Mouse (Mus musculus): Measurements from ENCODE around the gene Zfp740. TPM values are rescaled to one million over a fixed set of nuclear protein-coding genes. Genes with fewer than 3 reads are reported as not detected.

The Zfp740 gene
- total RNA-seq, 2 experiments from 2014 or later = 131 to 134 TPM

GRCm38 (mm10) chr15:102192271-102192812, 10.7 kb upstream of the Zfp740 start:
- DNase-seq (ENCODE audit: low spot score in 2 of 2) = no peak

GRCm38 (mm10) chr15:102192820-102193386, 10.1 kb upstream of the Zfp740 start:
- no peak for DNase-seq (ENCODE audit: low spot score in 2 of 2)

DNA sequence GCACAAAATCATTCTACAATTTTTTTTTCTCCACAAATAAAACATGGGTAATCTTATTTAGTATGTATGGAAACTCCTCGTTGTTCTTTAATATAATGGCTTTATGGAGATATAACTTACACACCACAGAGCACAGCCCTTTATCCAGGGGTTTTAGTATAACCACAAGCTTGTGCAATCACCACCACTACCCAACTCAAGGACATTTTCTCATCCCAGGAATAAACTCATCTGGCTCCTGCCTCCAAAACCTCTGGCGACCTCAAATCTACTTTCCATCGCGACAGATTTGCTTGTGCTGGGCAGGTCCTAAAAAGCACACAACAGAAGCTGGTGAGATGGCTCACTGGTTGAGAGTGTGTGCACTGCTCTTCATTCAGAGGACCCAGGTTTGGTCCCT, 9.4 kb upstream of the Zfp740 start:
- no peak for DNase-seq (ENCODE audit: low spot score in 2 of 2)

GRCm38 (mm10) chr15:102194439-102194838, 8.6 kb upstream of the Zfp740 start:
- no peak for DNase-seq (ENCODE audit: low spot score in 2 of 2)

DNA sequence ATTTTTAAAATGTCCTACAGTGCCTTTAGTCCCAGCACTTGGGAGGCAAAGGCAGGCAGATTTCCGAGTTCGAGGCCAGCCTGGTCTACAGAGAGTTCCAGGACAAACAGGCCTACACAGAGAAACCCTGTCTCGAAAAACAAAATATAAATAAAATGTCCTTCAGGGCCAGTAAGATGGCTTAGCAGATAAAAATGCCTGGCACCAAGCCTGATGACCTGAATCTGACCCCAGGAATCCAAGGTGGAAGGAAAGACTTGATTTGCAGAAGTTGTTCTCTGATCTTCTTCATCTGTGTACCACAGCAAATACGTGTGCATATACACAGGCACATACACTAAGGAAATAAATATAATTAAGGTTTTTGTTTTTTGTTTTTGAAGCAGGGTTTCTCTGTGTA, 7.7 kb upstream of the Zfp740 start:
- no peak for DNase-seq (ENCODE audit: low spot score in 2 of 2)

- no peak for DNase-seq (ENCODE audit: low spot score in 2 of 2)
Observed at GRCm38 (mm10) chr15:102198841-102199240, 4.2 kb upstream of the Zfp740 start.

DNA sequence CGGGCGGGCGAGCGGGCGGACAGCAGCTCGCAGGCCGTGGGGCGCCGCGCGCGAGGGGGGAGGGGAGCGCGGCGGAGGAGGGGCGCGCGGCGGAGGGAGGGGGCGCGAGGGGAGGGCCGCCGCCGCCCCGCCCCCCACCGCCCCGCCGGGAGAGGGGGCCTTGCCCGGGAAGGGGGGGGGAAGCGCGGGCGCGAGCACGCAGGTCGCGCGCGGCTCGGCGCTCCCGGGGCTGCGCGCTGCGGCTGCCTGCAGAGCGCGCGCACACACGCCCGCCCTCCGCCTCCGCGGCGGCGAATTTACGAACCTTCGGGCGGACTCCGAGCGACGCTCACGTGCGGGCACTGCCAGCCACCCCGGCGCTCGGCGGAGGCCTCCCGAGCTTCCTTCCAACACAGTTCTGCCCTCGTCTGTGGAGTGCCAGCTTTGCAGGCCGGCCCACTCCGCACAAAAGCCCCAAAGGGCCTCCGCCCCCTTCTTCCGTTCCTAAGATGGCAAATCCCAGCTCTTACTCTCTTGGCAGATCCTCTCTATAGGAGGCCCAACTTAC, 859 bp downstream of the Zfp740 start:
- DNase-seq (ENCODE audit: low spot score in 2 of 2) = peak; percentile 35 to 44

DNA sequence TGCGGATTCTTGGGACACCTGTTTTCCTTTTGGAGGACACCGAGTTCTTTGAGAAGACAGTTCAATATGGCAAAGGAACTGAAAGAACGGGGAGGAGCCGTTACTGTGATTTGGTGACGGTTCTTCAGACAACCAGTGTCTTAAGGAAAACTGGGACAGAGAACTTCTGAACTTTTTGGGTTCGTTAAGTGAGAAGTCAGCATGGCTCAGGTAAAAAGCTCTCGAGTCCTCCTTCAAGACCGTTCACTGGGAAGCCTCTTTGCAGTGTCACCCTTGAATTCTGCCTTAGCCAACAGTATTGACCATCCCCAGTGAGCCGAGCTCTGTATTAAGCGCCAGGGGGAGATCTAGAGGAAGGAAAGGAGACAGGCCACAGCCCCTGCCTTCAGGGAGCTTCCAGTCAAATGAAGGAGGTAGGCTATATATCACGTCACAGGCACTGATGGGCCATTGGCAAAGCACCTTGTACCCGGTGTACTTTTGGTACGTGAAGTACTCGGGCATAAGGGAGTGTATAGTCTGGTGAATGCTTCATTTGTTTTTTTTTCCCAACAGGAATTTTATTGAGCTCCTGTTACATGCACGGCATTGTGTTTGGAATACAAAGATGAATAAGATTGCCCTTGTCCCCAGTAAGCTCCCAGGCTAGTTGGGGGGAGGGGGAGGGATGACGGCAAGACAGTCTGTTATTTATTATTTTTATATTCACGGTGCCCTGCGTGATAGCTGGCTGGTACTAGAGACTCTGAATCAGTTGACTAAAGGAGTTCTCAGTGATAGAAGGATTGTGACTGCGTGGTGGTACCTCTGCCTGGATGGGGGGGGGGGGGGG, 1.8 kb downstream of the Zfp740 start, which contains the start of gene Csad:
Gene Csad (minus strand): TSS at position 51 of the 832 bp plus-strand sequence.
- DNase-seq (ENCODE audit: low spot score in 2 of 2) = no peak

- no peak for DNase-seq (ENCODE audit: low spot score in 2 of 2)
Observed at GRCm38 (mm10) chr15:102205779-102206178, 2.7 kb downstream of the Zfp740 start.

GRCm38 (mm10) chr15:102207351-102207750, 4.3 kb downstream of the Zfp740 start:
- no peak for DNase-seq (ENCODE audit: low spot score in 2 of 2)

GRCm38 (mm10) chr15:102208092-102208561, 5.1 kb downstream of the Zfp740 start:
- no peak for DNase-seq (ENCODE audit: low spot score in 2 of 2)

GRCm38 (mm10) chr15:102209114-102209513, 6.1 kb downstream of the Zfp740 start:
- DNase-seq (ENCODE audit: low spot score in 2 of 2) = no peak

- DNase-seq (ENCODE audit: low spot score in 2 of 2) = no peak
Observed at GRCm38 (mm10) chr15:102210816-102211215, 7.8 kb downstream of the Zfp740 start.

GRCm38 (mm10) chr15:102211895-102212294, 8.8 kb downstream of the Zfp740 start:
- no peak for DNase-seq (ENCODE audit: low spot score in 2 of 2)

DNA sequence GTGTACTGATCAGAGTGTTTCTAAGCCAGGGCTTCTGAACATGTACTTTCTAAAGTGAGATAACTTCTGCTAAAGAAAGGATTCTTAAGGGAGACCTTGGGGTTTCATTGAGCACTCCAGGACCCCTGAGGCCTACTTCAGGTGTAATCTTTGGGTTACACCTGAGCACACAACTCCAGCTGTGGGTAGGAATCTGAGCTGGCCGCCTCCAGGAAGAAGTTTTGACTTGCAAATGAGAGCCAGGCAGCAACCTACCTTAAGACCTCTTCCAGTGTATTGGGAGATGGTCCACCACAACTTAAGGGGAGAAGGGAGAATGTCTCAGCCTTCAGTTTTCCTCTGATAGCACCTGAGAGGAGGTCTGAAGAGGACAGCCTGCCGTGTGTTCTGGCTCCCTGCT, 11.1 kb downstream of the Zfp740 start:
- DNase-seq (ENCODE audit: low spot score in 2 of 2) = no peak

GRCm38 (mm10) chr15:102215624-102216023, 12.6 kb downstream of the Zfp740 start:
- no peak for DNase-seq (ENCODE audit: low spot score in 2 of 2)

GRCm38 (mm10) chr15:102216459-102217228, 13.6 kb downstream of the Zfp740 start:
- DNase-seq (ENCODE audit: low spot score in 2 of 2) = no peak

- DNase-seq (ENCODE audit: low spot score in 2 of 2) = no peak
Observed at GRCm38 (mm10) chr15:102217325-102217724, 14.3 kb downstream of the Zfp740 start.

- no peak for DNase-seq (ENCODE audit: low spot score in 2 of 2)
Observed at GRCm38 (mm10) chr15:102222386-102222785, 19.3 kb downstream of the Zfp740 start.

- DNase-seq (ENCODE audit: low spot score in 2 of 2) = peak; percentile 64 to 66
Observed at GRCm38 (mm10) chr15:102224186-102224991, 21.3 kb downstream of the Zfp740 start.

Data from adrenal gland, postnatal 4 days (tissue).